Mouse (Mus musculus) G1E (cell line): ENCODE results near the gene Exoc3l2.

ENCODE experiments used
- CTCF ChIP-seq: IDR thresholded peaks from 2 replicates; pipeline ENCODE4 v1.5.1; 2012; ENCODE audit warnings: low read depth, low read length, inconsistent platforms, mixed read lengths
- GATA1 ChIP-seq: IDR thresholded peaks from 2 replicates; pipeline ENCODE4 v1.6.1; 2012; ENCODE audit warnings: borderline replicate concordance, low read length, inconsistent platforms, mixed read lengths
- POLR2AphosphoS5 ChIP-seq: IDR thresholded peaks from 2 replicates; pipeline ENCODE4 v1.6.1; 2012; ENCODE audit warnings: low read depth, low read length, inconsistent platforms; ENCODE audit not compliant: insufficient replicate concordance
- TAL1 ChIP-seq: conservative IDR thresholded peaks from 2 replicates; pipeline ENCODE4 v1.6.1; 2012; ENCODE audit warnings: low read depth, low read length, inconsistent platforms, mixed read lengths

GRCm38 (mm10) chr7:19416590-19416989, 46.5 kb upstream of the Exoc3l2 start:
- TF ChIP-seq CTCF (no peak), GATA1 (no peak), POLR2AphosphoS5 (no peak), TAL1 (no peak)
